Mouse (Mus musculus): Measurements from ENCODE around the gene Slc4a4. TPM values are rescaled to one million over a fixed set of nuclear protein-coding genes. Genes with fewer than 3 reads are reported as not detected.

Gene Slc4a4
- polyA plus RNA-seq, 1 experiment from 2014 or later = 2.4 TPM

DNA sequence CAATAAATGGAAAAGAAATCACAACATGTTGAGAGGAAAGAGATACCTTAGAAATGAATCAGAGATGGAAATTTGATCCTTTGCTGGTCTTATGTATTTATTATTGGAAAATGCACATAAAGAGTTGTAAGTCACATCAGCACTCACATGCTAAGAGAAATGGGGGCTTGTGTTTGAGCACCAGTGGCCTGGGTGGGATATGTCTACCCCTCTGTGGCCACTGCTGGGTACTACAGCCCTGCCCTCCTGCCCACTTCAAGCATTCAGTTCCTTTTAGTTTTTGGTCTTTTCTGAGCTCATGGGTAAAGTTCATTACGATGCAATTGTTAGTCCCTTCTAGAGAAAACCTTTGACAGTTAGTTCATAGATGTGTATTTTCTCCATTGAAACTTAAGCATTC, 335.0 kb downstream of the Slc4a4 start:
- H3K9ac ChIP-seq = no peak overlapping the region
- H3K27ac ChIP-seq = no peak overlapping the region
- H3K4me2 ChIP-seq (replicated peaks) = no peak overlapping the region
- H3K36me3 ChIP-seq = peaks cover under 1% of the 10 kb centered on the region; the same call in 1 of the 2 replicates
- peaks cover 11% of the 10 kb centered on the region for H3K4me1 ChIP-seq
- H3K4me3 ChIP-seq = no peak overlapping the region
- ATAC-seq (ENCODE audit: low FRiP score, low read depth) = peak; percentile 69; the same call in 1 of the 2 replicates
- peaks cover 13% of the 10 kb centered on the region for H3K27me3 ChIP-seq
- WGBS = 32% methylated on average over 1 of the region's 1 CpGs
- no peaks in the 10 kb centered on the region for H3K9me3 ChIP-seq

GRCm38 (mm10) chr5:89223061-89223740, 336.6 kb downstream of the Slc4a4 start:
- H3K9ac ChIP-seq = no peak overlapping the region
- H3K4me1 ChIP-seq = peaks cover 11% of the 10 kb centered on the region
- no peaks in the 10 kb centered on the region for H3K9me3 ChIP-seq
- peak overlapping the region; percentile 15 for H3K4me3 ChIP-seq
- WGBS = 17% methylated on average over 10 of the region's 10 CpGs
- peaks cover 13% of the 10 kb centered on the region for H3K27me3 ChIP-seq
- ATAC-seq (ENCODE audit: low FRiP score, low read depth) = 0 out of 2 replicates have a peak, but pooled peaks have one; percentile 6
- H3K4me2 ChIP-seq (replicated peaks) = peak overlapping the region; percentile 48
- H3K27ac ChIP-seq = no peak overlapping the region
- peaks cover 3% of the 10 kb centered on the region; the same call in 1 of the 2 replicates for H3K36me3 ChIP-seq

DNA sequence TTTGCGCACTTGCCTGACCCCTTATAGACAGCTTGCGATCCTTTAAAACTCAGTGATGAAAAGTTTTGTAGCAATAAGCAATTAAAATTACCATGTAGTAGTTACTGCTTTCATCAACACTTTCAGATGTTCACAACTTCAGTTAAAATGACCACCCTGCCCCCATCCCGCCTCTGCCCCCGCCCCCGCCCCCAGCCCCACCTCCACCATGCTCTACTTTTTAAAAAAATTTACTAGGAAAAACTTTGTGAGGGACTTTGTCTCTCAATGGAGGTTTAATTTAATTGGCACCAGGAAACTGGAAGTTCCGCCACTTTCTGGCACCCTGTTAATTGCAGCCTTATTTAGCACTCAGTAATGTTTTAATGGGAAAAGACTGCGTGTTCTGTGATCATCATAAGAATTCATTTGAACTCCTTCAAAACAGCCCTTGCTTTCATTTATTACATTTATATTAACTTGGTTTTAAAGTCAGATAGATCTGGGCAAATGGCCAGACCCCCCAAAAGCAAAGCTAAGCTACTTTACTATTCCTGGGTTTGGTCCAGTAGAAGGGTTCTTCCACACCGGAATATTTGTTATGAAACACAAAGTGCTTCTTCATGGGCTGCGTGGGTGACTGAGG, 337.2 kb downstream of the Slc4a4 start:
- Histone ChIP-seq H3K36me3 (peaks cover 3% of the 10 kb centered on the region; the same call in 1 of the 2 replicates), H3K4me3 (peak overlapping the region; percentile 15; the same call in 1 of the 2 replicates), H3K4me2 (replicated peaks) (peak overlapping the region; percentile 48), H3K27me3 (peaks cover 13% of the 10 kb centered on the region), H3K4me1 (peaks cover 8% of the 10 kb centered on the region; the same call in 1 of the 2 replicates), H3K9me3 (no peaks in the 10 kb centered on the region), H3K9ac (no peak overlapping the region), H3K27ac (no peak overlapping the region)
- 24% methylated on average over 9 of the region's 9 CpGs for WGBS
- peak; percentile 22 for ATAC-seq (ENCODE audit: low FRiP score, low read depth)

DNA sequence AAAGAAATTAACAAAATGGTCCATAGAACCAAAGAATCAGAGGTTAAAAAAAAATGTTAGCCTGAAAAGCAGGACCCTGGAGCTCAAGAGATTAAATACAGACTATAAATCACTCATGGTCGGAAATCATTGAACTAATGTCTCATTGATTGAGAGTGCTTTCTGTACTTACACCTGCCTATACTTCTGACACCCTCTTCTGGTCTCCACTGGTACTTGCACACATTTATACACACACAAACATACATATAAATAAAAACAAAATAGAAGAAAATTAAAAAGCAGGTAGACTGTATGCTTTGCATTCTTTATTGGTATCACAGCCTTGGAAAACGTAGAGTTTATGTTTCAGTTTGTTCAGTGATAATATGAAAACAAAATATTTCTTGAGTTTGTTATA, 341.3 kb downstream of the Slc4a4 start:
- Histone ChIP-seq H3K27me3 (peaks cover 13% of the 10 kb centered on the region), H3K4me3 (no peak overlapping the region), H3K4me2 (replicated peaks) (no peak overlapping the region), H3K9me3 (no peaks in the 10 kb centered on the region), H3K4me1 (peaks cover 11% of the 10 kb centered on the region; the same call in 1 of the 2 replicates), H3K27ac (no peak overlapping the region), H3K36me3 (peaks cover 3% of the 10 kb centered on the region; the same call in 1 of the 2 replicates), H3K9ac (no peak overlapping the region)
- WGBS = 82% methylated on average over 2 of the region's 2 CpGs
- no peak for ATAC-seq (ENCODE audit: low FRiP score, low read depth)

DNA sequence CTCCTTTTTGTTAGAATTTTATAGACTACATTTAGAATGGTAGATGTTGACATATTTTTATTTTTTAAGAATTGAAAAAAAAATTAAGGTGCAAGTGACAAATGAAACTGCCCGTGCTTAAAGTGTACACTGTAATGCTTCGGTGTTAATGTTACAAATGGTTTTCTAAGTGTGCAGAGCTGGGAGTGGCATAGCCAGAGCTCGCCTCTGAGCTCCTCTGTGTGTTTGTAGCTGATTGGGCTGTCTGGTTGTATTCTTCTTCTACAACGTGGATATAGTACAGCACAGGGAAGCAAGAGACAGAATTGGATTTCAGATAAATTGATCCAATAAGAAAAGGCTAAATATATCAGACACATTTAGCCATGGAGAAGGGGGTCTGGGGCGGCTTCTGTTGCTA, 343.0 kb downstream of the Slc4a4 start:
- WGBS = 83% methylated on average over 5 of the region's 5 CpGs
- no peak overlapping the region for H3K9ac ChIP-seq
- ATAC-seq (ENCODE audit: low FRiP score, low read depth) = no peak
- peaks cover 13% of the 10 kb centered on the region for H3K27me3 ChIP-seq
- no peak overlapping the region for H3K27ac ChIP-seq
- H3K4me3 ChIP-seq = no peak overlapping the region
- peaks cover 3% of the 10 kb centered on the region; the same call in 1 of the 2 replicates for H3K36me3 ChIP-seq
- H3K9me3 ChIP-seq = no peaks in the 10 kb centered on the region
- no peak overlapping the region for H3K4me2 ChIP-seq (replicated peaks)
- peaks cover 3% of the 10 kb centered on the region; the same call in 1 of the 2 replicates for H3K4me1 ChIP-seq

DNA sequence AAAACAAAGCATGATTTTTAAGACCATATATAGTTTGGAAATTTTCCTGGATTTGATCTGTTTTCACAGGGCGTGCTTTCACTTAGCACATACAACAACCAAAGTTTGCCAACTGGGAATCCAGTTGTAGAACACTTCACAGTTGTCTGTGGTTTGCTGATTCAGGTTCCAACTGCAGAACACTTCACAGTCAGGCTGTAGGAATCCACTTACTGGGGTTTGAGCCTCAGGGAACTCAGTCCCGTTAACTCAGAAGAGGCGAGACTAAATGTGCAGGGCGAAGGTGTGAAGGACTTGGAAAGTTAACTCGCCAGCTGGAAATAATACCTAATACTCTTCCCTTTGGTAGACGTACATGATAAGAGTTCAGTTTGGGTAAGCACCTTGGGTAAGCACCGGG, 345.7 kb downstream of the Slc4a4 start:
- WGBS = 59% methylated on average over 7 of the region's 7 CpGs
- H3K9ac ChIP-seq = no peak overlapping the region
- H3K36me3 ChIP-seq = no peaks in the 10 kb centered on the region
- no peak overlapping the region for H3K4me3 ChIP-seq
- H3K27ac ChIP-seq = no peak overlapping the region
- ATAC-seq (ENCODE audit: low FRiP score, low read depth) = no peak
- H3K9me3 ChIP-seq = no peaks in the 10 kb centered on the region
- peaks cover 3% of the 10 kb centered on the region; the same call in 1 of the 2 replicates for H3K4me1 ChIP-seq
- H3K27me3 ChIP-seq = no peaks in the 10 kb centered on the region
- H3K4me2 ChIP-seq (replicated peaks) = no peak overlapping the region

DNA sequence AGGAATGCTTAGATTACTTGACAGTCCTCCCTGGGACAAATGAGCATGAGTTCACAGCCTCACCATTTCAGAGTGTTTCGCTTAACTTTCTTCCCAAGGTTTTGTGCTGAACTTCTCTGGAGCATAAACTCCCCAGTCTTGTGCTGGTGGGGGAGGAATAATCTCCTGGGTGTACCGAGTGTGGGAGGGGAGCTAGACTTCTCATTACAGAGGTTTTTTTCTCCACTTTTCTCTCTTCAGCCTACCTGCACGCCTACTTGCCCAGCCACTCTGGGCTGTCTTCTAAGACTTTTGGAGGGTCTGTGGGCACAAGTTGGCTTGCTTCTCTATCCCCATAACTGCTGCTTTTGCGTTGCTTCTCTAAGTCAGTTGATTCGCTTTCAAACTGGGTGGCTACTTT, 365.2 kb downstream of the Slc4a4 start:
- H3K27ac ChIP-seq = no peak overlapping the region
- no peak overlapping the region for H3K4me2 ChIP-seq (replicated peaks)
- no peaks in the 10 kb centered on the region for H3K27me3 ChIP-seq
- 84% methylated on average over 5 of the region's 5 CpGs for WGBS
- no peaks in the 10 kb centered on the region for H3K36me3 ChIP-seq
- ATAC-seq (ENCODE audit: low FRiP score, low read depth) = no peak
- H3K4me1 ChIP-seq = no peaks in the 10 kb centered on the region
- no peaks in the 10 kb centered on the region for H3K9me3 ChIP-seq
- H3K4me3 ChIP-seq = no peak overlapping the region
- H3K9ac ChIP-seq = no peak overlapping the region

- no peak for ATAC-seq (ENCODE audit: low FRiP score, low read depth)
- no peak overlapping the region for H3K27ac ChIP-seq
- H3K9me3 ChIP-seq = no peaks in the 10 kb centered on the region
- no peaks in the 10 kb centered on the region for H3K27me3 ChIP-seq
- no peaks in the 10 kb centered on the region for H3K4me1 ChIP-seq
- no peak overlapping the region for H3K4me2 ChIP-seq (replicated peaks)
- no peaks in the 10 kb centered on the region for H3K36me3 ChIP-seq
- no peak overlapping the region for H3K9ac ChIP-seq
- no peak overlapping the region for H3K4me3 ChIP-seq
- 91% methylated on average over 9 of the region's 9 CpGs for WGBS
Observed at GRCm38 (mm10) chr5:89259804-89260492, 373.3 kb downstream of the Slc4a4 start.

DNA sequence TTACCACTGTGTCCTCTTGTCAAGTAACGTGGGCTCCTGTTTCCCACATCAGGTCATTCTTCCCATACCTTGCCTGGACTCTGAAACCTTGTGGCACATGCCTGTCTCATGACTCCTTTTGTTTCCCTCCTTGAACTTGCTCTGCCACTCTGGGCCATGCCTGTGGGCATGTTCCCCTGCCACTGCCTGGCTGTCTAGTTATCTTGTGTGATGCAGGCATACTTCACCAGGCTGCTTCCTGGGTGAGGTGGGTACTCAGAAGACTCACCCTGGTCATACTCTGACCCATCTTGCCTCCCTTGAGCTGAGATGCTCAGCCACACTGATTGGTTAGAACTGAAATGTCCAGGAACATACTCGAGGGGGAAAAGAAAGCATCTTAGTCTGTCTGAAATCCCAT, 390.4 kb downstream of the Slc4a4 start:
- Histone ChIP-seq H3K4me1 (no peaks in the 10 kb centered on the region), H3K9me3 (no peaks in the 10 kb centered on the region), H3K27ac (no peak overlapping the region), H3K9ac (no peak overlapping the region), H3K27me3 (no peaks in the 10 kb centered on the region), H3K4me2 (replicated peaks) (no peak overlapping the region), H3K4me3 (no peak overlapping the region), H3K36me3 (no peaks in the 10 kb centered on the region)
- WGBS = 84% methylated on average over 2 of the region's 2 CpGs
- ATAC-seq (ENCODE audit: low FRiP score, low read depth) = no peak

DNA sequence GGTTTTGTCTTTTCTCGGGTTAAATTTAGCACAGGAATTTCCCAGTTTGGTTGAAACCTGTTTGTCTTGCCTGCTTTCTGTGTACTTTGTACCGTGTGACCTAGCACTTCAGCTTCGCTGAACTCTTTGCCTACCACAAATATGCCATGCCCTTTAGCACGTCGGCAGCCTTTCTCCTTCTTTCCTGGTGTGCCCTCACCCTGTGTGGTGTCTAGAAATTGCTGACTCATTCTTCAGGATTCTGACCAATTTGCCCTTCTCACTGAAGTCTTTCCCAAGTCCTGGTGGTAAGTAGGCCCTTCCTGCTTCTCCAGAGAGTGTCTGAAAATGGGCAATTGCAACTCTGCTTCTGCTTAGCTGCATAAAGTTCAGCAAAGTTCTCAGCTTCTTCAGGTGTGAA, 391.0 kb downstream of the Slc4a4 start:
- H3K4me3 ChIP-seq = no peak overlapping the region
- H3K9ac ChIP-seq = no peak overlapping the region
- H3K27me3 ChIP-seq = no peaks in the 10 kb centered on the region
- H3K4me1 ChIP-seq = no peaks in the 10 kb centered on the region
- ATAC-seq (ENCODE audit: low FRiP score, low read depth) = no peak
- no peaks in the 10 kb centered on the region for H3K9me3 ChIP-seq
- H3K4me2 ChIP-seq (replicated peaks) = no peak overlapping the region
- H3K36me3 ChIP-seq = no peaks in the 10 kb centered on the region
- WGBS = 77% methylated on average over 5 of the region's 5 CpGs
- no peak overlapping the region for H3K27ac ChIP-seq

DNA sequence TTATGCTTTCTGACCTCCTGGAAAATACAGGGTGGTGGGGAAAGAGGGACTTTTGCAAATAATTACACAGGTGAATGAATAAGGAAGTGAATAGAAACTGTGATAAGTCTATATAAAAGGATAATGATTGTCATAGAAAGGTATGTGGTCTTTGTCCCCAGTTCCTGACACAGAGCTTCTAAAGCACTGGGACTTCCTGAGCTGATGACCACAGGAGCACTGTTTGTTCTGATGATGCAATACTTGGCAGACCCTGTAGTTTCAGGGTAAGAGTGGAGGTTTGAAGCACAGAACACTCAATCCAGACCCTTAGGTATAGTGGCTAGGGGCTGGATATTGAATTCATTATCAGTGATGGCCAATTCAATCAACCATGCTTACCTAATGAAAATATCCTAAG, 391.7 kb downstream of the Slc4a4 start:
- no peaks in the 10 kb centered on the region for H3K27me3 ChIP-seq
- H3K9me3 ChIP-seq = no peaks in the 10 kb centered on the region
- H3K4me1 ChIP-seq = no peaks in the 10 kb centered on the region
- no peak for ATAC-seq (ENCODE audit: low FRiP score, low read depth)
- H3K4me3 ChIP-seq = no peak overlapping the region
- no peaks in the 10 kb centered on the region for H3K36me3 ChIP-seq
- no peak overlapping the region for H3K9ac ChIP-seq
- H3K4me2 ChIP-seq (replicated peaks) = no peak overlapping the region
- H3K27ac ChIP-seq = no peak overlapping the region

GRCm38 (mm10) chr5:89280312-89280863, 393.8 kb downstream of the Slc4a4 start:
- 63% methylated on average over 3 of the region's 3 CpGs for WGBS

More at GRCm38 (mm10) chr5:89280312-89280863, 393.8 kb downstream of the Slc4a4 start:
- H3K4me3 ChIP-seq = no peak overlapping the region
- H3K9ac ChIP-seq = no peak overlapping the region
- H3K9me3 ChIP-seq = no peaks in the 10 kb centered on the region
- H3K4me1 ChIP-seq = no peaks in the 10 kb centered on the region
- ATAC-seq (ENCODE audit: low FRiP score, low read depth) = no peak
- H3K36me3 ChIP-seq = no peaks in the 10 kb centered on the region
- no peak overlapping the region for H3K4me2 ChIP-seq (replicated peaks)
- H3K27ac ChIP-seq = no peak overlapping the region
- H3K27me3 ChIP-seq = no peaks in the 10 kb centered on the region

Measured in limb, embryonic 13.5 days (tissue).